Mouse (Mus musculus) urinary bladder, adult 18-20 months (tissue): Measurements from ENCODE around the gene Aldh3b1.
A peak's percentile ranks its signal among the peaks of the same experiment; 100 is the strongest.

Experiments used
- DNase-seq, 2 experiments: peaks; one replicate each; pipeline ENCODE4 v3.0.0; 2022; ENCODE audit warnings: low spot score in 2 of 2, mixed read lengths in 2 of 2

Gene Aldh3b1

DNA sequence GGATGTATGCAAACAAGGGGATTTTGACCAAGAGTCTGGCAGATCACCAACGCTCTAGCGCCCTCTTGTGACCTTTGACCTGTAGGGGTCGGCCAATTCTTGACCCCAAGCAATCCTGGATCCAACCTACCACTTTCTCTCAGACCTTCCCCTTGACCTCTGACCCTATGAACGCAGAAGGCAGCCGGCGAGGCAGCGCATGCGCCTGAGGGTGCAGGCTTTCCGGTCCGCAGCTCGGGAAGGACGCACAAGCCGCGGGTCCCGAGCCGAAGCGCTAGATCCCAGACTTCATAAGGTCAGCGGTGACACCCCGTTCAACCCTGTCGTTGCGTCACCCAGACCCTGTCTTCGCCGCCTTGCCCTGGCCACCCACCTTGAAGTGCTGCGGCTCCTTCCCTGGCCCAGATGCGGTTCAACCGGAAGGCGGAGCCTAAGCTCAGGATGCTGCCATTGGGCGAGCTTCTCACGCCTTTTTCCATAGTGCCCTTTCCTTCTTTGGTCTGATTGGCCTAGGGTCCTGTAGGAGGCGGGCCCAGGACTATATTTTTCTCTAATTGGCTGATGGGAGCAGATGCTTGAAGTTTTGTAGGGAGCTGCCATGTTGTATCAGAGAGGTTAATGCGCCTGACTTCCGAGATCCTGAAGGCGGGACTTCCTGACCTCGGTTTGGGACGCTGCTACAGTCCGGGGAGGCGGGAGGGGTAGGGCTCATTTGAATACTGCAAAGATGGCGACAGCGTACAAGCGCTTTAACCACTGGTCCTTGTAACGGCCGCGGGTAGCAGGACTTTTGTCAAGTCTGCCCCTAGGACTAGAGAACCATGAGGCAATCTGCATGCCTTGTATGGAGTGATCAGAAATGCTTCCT, 17.0 kb downstream of the Aldh3b1 start, which contains the start of gene Ndufs8:
Gene Ndufs8, minus strand, starts transcription at position 438 of the 868 bp plus-strand sequence.
- peak; percentile 87 to 91 for DNase-seq

DNA sequence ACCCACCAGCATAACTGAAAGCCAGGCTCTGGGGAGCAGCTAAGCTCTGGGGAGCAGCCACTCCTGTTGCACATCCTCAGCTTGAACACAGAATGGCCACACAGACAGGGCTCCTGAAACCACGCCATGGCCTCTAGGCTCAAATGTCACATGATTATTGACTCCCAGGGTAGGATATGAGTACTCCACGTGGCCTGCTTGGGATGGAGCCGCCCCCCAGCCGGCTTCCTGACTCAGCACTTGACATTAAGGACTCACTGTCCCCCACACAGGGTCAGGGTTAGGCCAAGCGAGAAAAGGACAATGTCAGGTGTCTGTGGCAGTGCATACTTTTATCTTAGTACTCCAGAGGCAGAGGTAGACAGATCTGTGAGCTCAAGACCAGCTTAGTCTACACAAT, 19.4 kb downstream of the Aldh3b1 start:
- no peak for DNase-seq

DNA sequence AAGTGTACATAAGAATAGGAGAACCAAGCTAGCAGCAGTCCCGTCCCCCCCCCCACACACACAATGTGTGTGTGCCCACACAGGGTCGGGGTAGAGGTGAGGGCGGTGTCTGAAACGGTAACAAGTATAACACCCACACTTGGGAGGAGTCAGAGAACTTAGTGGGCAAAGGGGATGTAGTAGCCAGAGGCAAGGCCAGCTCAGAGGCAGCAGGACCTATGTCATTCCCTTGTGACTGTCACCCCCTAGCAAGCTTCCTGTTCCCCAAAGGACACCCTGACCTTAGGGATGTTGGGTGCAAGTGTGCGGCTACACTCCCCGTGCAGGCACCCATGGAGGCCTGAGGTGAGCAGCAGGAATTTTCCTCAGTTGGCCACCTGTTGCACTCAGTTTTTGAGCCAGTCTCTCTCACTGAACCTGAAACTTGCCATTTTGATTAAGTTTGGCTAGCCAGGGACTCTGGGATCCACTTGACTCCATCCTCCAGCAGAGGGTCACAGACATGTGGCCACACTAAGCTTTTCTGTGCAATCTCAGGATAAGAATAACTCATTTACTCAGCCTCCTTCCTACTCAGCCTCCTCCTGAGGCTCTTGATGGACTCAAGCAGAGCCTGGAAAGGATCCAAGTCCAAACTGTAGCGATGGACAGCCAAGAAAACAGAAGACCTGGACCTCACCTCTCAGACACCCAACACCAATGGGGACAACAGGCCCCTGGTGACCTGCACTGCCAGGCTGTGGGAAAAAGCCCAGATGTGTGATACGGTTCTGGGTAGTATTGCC, 21.5 kb downstream of the Aldh3b1 start:
- DNase-seq: no peak

DNA sequence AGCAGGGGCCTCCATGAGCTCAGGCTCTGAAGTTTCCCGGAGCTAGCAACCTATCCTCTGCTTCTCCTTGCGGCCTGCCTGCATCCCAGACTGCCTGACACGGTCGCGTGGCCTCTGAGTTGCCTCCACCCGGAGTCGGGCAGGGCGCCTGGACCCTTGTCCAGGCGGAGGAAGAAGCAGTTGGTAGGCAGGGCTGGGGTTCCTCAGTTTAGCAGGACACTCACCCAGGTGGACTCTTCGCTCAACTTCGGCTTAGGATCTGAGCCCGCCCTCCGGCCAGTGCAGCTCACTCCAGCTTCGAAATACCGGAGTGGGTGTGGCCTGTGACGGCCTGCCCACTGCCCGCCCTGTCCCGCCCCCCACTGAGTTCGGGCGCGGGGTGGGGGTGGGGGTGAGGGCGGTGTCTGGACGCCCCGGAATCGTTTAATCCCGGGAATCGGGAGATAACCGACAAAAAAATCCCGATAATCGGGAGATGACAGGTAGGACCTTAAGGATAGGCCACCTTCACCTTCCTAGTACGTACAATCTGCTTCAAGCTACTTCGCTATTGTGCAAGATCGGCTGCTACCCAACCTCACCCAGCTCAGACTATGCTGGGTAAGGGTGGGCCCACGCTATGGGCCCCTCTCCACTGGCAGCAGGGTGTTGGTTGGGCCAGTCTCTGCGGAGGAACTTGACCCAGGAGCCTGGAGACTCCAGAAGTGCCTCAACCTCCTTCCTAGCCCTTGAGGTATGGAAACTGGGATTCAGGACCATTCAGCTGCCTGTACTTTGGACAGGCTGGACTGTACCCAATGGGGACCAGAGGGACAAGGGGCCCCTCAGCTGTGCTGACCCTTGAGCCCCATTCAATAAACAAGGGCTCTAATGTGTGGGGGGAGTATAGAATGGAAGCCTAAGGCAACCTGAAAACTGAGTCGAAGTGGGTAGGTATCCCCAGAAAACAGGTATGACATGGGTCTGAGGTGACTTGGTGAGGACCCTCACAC, 22.5 kb downstream of the Aldh3b1 start, which contains the start of gene Tcirg1:
Gene Tcirg1, minus strand, starts transcription at position 339 of the 992 bp plus-strand sequence.
- peak; percentile 84 for DNase-seq

DNA sequence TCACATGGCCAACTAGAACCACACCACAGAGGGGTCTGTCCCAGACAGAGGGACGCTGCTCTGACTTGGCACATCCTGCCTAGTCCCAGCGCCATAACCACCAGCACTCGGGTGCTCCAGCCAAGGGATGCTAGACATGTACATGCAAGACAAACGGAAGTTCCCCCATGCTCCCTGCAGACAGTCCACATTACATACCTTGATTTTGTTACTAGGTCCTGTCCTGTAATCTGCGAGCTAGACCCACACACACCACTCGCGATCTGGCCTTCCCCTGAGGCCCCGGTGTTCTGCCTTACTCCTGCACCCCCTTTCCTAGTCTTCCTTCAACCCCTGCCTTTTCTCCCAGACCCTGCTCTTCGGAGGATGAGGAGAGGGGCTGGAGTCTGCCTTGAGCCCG, 23.3 kb downstream of the Aldh3b1 start:
- DNase-seq: no peak

DNA sequence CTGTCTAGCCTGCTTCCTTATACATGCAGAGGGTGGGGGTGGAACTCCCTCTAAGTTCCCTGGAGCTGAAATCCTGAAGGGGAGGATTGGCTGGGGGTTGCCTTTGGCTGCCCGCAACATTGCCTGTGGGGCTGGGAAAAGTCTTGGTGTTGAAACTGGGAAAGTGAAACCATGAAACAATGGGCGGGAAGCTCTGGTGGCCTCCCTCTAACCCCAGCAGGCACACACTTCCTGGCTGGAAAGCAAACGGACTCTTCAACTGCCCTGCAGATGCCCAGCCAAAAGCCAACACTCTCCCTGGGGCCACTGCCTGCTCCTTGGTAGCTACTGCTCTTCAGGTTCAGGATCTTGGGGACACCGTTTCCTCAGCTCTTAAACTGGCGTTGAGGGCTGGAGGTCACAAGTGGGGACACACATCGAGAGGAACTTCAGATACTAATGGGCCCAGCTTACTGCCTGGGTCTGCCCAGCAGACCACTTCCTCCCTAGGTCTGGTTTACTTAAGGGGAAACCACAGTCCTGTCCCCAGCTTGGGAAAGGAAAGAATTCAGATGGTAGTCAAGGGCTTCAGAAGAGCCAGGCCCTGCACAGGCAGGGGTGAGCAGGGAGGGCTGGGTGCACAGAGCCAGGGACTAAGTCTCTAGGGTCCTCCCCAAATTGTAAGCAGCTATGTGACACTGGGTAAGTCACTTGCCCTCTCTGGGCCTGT, 24.2 kb downstream of the Aldh3b1 start:
- no peak for DNase-seq

DNA sequence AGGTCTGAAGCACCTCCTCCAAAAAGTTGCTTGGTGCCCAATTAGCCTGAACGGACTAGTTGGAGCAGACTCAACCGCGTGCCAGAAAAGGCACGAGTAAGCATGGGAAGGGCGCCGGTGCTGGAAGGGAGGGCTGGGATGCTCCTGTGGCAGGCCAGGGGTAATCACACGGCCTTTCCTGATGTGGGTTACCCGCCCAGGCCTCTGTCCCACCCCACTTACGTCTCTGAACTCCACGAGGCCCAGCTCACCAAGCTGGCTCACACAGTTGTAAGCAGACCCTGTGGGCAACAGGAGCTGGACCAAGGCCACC, 25.3 kb downstream of the Aldh3b1 start:
- no peak for DNase-seq

DNA sequence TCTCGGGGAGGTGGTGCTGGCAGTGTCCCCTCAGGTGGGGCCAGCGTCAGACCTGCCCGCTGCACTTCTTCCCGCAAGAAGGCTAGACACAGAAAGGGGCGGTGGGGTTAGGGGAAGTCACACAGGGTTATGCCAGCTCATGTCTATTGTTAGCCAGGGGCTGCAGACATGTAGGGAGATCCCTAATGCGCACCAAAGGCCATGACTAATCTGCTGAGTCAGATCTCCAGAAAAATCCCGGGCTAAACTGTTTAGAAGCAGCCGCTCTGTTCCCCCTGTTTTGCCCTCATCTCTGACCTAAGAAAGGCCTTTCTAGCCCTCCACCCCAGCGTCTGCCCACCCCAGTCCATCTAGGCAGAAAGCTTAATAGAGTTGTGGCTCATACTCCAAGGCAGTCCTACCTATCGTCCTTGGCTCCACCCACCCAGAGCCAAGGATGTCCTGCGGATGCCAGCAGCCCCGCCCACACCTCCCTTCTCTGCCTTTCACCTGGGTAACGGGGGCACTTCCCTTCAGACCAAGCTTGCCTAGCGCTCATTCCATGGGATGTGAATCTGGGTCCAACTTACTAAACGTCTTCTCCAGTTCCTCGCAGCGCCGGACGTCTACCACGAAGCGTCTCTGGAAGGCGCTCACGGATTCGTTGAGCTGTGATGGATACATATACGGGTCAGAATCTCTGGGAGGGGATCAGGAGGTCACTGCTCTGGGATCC, 25.8 kb downstream of the Aldh3b1 start:
- DNase-seq: no peak

DNA sequence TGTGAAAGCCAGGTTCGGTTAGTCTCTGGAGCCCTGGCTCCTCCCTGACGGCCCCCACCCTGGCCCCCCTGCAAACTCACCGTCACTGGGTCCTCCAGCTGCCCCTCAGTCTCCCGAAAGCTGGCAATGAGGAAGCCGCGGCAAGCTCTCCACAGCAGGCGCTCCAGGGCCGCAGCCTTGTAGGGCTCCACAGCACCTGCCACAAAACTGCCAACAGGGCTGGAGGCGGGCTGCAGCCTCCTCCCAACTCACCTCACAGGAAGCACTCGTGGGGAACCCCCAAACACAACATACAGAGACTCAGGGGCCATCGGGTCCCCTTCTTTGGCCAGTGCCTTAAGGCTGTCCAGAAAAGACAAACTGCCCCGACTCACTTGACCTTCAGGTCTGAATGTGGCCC, 26.6 kb downstream of the Aldh3b1 start:
- no peak for DNase-seq

DNA sequence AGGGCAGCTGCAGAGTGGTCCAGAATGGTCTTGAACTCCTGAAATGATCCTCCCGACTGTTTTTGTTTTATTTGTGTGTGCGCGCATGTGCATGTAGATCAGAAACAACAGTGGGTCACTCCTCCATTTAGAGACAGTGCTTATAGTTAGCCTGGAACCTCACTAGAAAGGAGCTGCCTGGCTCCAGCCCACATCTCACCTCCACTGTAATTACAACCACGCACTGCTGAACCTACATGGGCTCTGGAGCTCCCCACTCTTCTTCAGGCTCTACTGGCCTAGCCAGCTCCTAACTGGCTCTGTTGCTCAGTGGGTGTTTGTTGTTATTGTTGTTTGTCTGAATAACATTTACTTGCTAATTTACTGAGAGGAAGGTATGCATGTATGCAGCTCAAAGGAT, 30.0 kb downstream of the Aldh3b1 start:
- no peak for DNase-seq

DNA sequence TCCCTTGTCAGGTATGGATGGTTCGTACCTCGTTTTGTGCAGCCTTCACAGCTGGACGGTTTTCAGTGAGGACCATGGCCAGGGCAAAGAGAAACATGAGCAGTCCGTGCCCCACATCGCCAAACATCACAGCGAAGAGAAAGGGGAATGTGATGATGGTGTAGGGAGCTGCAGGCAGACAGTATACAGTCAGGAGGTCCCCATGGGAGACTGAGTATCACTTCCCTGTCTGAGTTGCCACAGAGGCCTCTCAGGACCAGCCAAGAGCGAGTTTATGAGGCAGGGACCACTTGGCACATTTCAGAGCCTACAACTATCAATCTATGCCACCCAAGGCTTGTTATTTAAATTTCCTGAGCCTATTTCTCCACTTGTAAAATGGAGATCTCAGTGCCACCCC, 30.7 kb downstream of the Aldh3b1 start:
- DNase-seq: no peak

DNA sequence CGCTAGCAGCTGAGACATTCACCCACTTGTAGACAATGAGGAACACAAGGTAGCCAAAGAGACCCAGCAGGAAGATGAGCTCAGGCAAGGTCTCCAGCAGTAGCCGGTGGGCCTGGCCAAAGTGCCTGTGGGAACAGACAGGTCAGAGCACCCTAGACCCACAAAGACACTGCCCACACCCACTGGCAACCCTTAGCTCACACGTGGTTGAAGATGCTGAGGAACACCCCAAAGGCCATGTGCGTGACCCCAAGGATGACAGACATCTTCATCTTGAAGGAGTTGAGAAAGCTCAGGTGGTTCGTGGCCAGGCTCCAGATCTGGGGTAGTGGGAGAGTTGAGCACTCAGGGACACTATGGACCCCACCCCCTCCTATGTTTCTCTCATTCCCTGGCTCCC, 32.1 kb downstream of the Aldh3b1 start:
- no peak for DNase-seq

DNA sequence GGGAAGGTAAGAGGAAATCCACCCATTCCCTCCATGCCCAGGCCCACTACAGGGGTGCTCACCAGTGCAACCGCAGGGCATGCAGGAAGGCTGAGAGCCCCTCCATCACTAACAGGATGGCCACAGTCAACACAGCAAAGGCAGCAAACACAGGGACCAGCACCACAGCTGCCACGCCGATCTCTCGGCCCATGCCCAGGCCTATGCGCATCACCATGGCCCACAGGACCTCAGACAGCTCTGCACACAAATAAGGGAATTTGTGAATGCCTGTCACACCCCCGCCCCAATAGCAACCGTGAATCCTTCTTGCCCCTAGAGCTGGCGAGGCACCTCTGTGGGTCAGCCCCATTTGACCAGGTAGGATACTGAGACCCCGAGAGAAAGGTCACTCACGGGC, 33.4 kb downstream of the Aldh3b1 start:
- DNase-seq: no peak

DNA sequence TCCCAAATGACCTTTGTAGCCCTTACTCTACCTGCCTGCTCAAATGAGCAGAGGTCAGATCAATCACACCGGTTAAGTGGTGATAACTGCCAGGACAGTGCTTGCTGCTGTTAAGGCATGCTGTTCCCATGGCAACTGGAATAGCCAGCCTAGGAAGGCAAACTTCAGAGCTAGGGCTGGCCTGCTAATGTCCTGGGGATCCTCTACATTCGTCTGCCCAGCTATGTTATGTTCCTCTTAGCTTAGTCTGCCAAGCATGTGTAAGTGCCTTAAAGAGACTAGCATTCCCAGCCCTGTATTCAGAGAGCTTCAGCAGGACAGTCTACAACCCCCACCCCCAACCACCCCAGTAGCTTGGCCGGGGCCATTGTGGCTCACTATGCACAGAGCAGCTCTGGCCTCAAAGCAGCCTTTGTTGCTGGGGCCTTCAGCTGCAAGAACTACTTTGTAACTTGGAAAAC, 34.4 kb downstream of the Aldh3b1 start:
- DNase-seq: no peak

DNA sequence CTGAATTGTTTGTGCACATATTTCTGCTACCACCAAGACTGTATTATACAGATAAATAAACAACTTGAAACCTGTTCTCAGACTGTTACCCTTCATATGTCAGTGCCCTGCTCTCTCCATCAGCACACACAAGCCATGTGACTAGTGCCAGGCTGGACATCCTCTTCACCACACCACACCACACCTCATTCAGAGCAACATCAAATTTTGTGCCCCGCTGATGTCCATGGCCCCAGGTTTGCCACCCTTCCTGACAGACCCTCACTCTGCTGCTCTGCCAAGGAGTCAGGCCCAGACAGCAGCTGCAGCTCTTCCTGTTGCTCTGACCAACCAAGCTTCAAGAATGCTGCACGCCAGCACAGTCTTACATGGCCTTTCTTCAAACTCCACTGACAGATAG, 35.3 kb downstream of the Aldh3b1 start:
- no peak for DNase-seq

DNA sequence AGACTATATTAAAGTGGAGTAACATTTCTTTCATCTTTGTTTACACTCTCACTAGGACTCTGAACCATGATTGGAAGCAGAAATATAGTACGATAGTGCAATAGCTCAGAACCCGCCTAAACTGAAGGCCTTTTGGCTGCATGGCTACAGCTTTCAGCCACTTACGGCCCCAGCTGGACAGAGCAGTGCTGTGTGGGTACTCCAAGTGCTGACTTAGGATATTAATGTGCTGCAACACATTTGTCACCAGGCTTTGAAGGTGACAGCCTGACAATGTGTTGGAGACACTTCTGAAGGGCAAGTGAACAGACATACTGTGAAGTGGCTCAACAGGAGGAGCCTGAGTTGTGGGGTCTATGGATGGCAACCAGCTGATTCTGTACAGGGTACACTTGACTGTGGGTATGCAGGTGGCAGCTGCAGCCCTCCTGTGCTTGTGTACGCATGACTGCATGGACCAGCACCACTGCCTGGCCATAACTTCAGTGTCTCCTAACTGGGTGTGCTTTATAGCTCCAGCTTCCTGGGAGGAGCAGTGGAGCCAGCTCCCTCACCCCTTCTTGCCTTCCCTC, 36.0 kb downstream of the Aldh3b1 start:
- DNase-seq: no peak

DNA sequence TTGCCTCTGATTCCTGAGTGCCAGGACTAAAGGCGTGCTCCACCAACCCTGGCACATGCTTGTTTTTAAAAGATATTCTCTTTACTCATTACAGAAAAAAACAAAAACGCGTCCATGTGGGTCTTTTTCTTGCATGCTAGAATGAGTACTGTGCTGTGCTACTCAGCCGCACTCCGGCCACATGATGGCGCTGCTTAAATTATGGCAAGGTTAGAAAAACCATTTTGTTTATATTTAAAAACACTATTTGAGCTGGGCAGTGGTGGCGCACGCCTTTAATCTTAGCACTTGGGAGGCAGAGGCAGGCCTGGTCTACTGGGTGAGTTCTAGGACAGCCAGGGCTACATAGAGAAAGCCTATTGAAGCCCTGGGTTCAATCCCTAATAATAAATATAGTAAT, 39.4 kb downstream of the Aldh3b1 start:
- DNase-seq: no peak

DNA sequence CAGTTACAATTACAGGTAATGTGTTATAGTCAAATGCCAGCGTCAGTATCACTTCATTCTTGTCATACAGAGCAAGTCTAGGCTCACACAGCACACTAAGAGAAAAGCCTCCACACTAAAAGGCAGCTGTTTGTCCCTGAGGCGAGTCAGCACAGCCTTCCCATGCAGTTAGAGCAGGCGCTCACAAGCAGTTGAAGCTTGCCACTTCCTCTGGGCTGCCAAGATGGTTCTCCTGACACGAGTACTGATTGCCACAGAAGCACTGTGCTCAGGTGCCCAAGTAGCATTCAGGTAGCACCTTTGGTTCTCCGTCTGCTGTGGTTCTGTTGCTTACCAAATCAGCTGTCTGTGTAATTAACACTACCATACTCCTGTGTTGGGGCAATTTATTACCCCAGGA, 40.5 kb downstream of the Aldh3b1 start:
- no peak for DNase-seq

DNA sequence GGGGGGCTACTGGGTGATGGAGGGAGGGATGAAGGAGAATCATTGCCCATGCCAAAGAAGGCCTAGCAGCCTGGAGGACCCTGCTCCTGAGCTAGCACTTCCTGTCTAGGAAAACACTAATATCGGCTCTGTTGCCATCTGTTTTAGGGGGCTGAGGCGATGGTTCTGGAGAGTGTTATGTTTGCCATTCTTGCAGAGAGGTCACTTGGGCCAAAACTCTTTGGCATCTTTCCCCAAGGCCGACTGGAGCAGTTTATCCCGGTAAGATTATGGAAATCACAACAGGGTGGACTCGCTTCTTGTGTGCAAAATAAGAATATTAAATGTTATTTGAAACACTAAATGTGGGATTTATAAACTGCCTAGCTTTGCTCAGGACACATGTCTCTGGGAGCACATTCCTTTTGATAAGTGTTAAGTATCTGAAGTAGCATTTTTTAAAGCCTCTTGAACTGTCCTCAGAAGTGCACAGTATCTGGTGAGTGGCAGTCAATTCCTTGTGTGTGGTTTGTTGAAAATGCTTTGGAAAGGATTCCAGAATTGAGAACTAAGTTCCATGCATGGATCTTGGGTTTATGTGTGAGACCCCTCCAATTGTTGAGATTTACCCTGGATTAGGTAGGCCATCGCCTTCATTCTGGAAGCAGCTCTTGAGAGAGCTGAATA, 45.1 kb downstream of the Aldh3b1 start:
- DNase-seq: no peak

DNA sequence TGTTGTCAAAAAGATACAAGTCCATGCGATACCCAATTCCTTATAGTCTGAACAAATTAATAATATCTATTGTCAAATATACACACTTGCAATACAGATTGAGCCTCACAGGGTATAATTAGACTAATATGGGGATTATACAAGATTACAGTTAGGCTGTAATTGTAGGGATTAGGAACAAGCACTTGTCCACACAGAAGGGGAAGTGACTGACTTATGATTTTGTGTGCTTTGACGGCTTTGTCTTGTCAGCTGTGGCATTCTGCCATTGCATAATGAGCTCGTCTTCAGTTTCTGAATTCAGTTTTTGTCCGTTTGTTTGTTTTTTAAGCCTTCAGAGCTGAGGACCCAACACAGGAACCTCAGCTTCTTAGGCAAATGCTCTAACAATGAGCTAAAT, 47.4 kb downstream of the Aldh3b1 start:
- no peak for DNase-seq
